Mouse (Mus musculus) MEL (cell line): Measurements from ENCODE around the gene Mcu. TPM values are rescaled to one million over a fixed set of nuclear protein-coding genes. Genes with fewer than 3 reads are reported as not detected.

Experiments
- DNase-seq: peaks from one replicate; pipeline ENCODE4 v3.0.0; 2011; ENCODE audit warnings: low read depth, low spot score
- H3K27ac ChIP-seq: 2 replicates; pipeline ENCODE4 v1.5.1; 2012; ENCODE audit warnings: low read depth, mild to moderate bottlenecking, control low read depth, low read length, moderate library complexity; ENCODE audit not compliant: control insufficient read depth
- H3K27me3 ChIP-seq, 2 experiments: fragments of 150-350 bp in 1 of 2; sonication (generic) in 1 of 2; 2 replicates each; pipeline ENCODE4 v1.6.1; 2012; ENCODE audit warnings: low read length in 2 of 2, mild to moderate bottlenecking in 2 of 2, improper control_type of control experiment in 1 of 2, moderate library complexity in 1 of 2; ENCODE audit not compliant: insufficient read depth in 2 of 2, control insufficient read depth in 1 of 2
- H3K36me3 ChIP-seq, 2 experiments: 2 replicates each; pipeline ENCODE4 v1.6.1; 2012 to 2014; ENCODE audit warnings: low read length in 2 of 2, improper control_type of control experiment in 1 of 2, inconsistent platforms in 1 of 2, mild to moderate bottlenecking in 1 of 2; ENCODE audit not compliant: insufficient read depth in 2 of 2, control insufficient read depth in 1 of 2
- H3K4me1 ChIP-seq, 2 experiments: fragments of 150-350 bp in 1 of 2; sonication (generic) in 1 of 2; 2 replicates each; pipeline ENCODE4 v1.6.1; 2012; ENCODE audit warnings: low read length in 2 of 2, improper control_type of control experiment in 1 of 2, mild to moderate bottlenecking in 1 of 2; ENCODE audit not compliant: insufficient read depth in 2 of 2, control insufficient read depth in 1 of 2
- H3K4me3 ChIP-seq, 2 experiments: fragments of 150-350 bp in 1 of 2; sonication (generic) in 1 of 2; 2 replicates each; pipeline ENCODE4 v1.5.1; 2012; ENCODE audit warnings: low read depth in 2 of 2, low read length in 2 of 2, mild to moderate bottlenecking in 2 of 2, moderate library complexity in 2 of 2, control low read depth in 1 of 2, improper control_type of control experiment in 1 of 2; ENCODE audit not compliant: control insufficient read depth in 1 of 2, insufficient read depth in 1 of 2
- H3K79me2 ChIP-seq: 2 replicates; pipeline ENCODE4 v1.6.1; 2012; ENCODE audit warnings: mild to moderate bottlenecking, low read length, moderate library complexity; ENCODE audit not compliant: control insufficient read depth, poor library complexity, insufficient read depth
- H3K9ac ChIP-seq: 2 replicates; pipeline ENCODE4 v1.6.1; 2012; ENCODE audit warnings: low read depth, mild to moderate bottlenecking, control low read depth, low read length, moderate library complexity; ENCODE audit not compliant: control insufficient read depth, poor library complexity, severe bottlenecking
- H3K9me3 ChIP-seq: fragments of 150-350 bp; sonication (generic); replicated peaks from 2 replicates; pipeline ENCODE4 v1.6.1; 2012; ENCODE audit warnings: mild to moderate bottlenecking, low read length, improper control_type of control experiment, moderate library complexity; ENCODE audit not compliant: insufficient read depth
- BHLHE40 ChIP-seq: IDR thresholded peaks from 2 replicates; pipeline ENCODE4 v1.6.1; 2012; ENCODE audit warnings: low read depth, mild to moderate bottlenecking, inconsistent platforms, low read length, improper control_type of control experiment, borderline replicate concordance
- CTCF ChIP-seq, 3 experiments: IDR thresholded peaks in 2 of 3; conservative IDR thresholded peaks in 1 of 3; 2 replicates each; pipeline ENCODE4 v1.5.1; 2011 to 2012; ENCODE audit warnings: low read length in 3 of 3, low read depth in 2 of 3, mild to moderate bottlenecking in 2 of 3, improper control_type of control experiment in 1 of 3, inconsistent platforms in 1 of 3, mixed read lengths in 1 of 3, moderate library complexity in 1 of 3; ENCODE audit not compliant: control insufficient read depth in 1 of 3, insufficient read depth in 1 of 3, poor library complexity in 1 of 3, severe bottlenecking in 1 of 3
- ETS1 ChIP-seq: IDR thresholded peaks from 2 replicates; pipeline ENCODE4 v1.6.1; 2012; ENCODE audit warnings: low read depth, mild to moderate bottlenecking, inconsistent platforms, low read length, improper control_type of control experiment, moderate library complexity
- GABPA ChIP-seq: IDR thresholded peaks from 2 replicates; pipeline ENCODE4 v1.6.1; 2012; ENCODE audit warnings: low read depth, mild to moderate bottlenecking, inconsistent platforms, low read length, improper control_type of control experiment, moderate library complexity
- GATA1 ChIP-seq: IDR thresholded peaks from 2 replicates; pipeline ENCODE4 v1.6.1; 2011; ENCODE audit warnings: low read depth, low read length, improper control_type of control experiment
- KAT2A ChIP-seq: conservative IDR thresholded peaks from 2 replicates; pipeline ENCODE4 v1.6.1; 2012; ENCODE audit warnings: low read depth, low read length, improper control_type of control experiment, inconsistent platforms
- MAZ ChIP-seq: IDR thresholded peaks from 2 replicates; pipeline ENCODE4 v1.6.1; 2012; ENCODE audit warnings: low read depth, mild to moderate bottlenecking, inconsistent platforms, low read length, improper control_type of control experiment
- MXI1 ChIP-seq: IDR thresholded peaks from 2 replicates; pipeline ENCODE4 v1.6.1; 2011; ENCODE audit warnings: mild to moderate bottlenecking, low read depth, low read length, improper control_type of control experiment
- NRF1 ChIP-seq: IDR thresholded peaks from 2 replicates; pipeline ENCODE4 v1.6.1; 2014; ENCODE audit warnings: low read depth, mild to moderate bottlenecking, inconsistent platforms, low read length, improper control_type of control experiment, moderate library complexity; ENCODE audit not compliant: poor library complexity, insufficient read depth, severe bottlenecking
- POLR2A ChIP-seq, 2 experiments: IDR thresholded peaks; 2 replicates each; pipeline ENCODE4 v1.6.1; 2011 to 2012; ENCODE audit warnings: low read length in 2 of 2, mild to moderate bottlenecking in 2 of 2, control low read depth in 1 of 2, improper control_type of control experiment in 1 of 2, low read depth in 1 of 2, moderate library complexity in 1 of 2; ENCODE audit not compliant: control insufficient read depth in 1 of 2, insufficient read depth in 1 of 2, poor library complexity in 1 of 2
- POLR2AphosphoS5 ChIP-seq: IDR thresholded peaks from 2 replicates; pipeline ENCODE4 v1.6.1; 2012; ENCODE audit warnings: low read depth, borderline replicate concordance, mild to moderate bottlenecking, inconsistent platforms, low read length, moderate library complexity, mixed read lengths
- SIN3A ChIP-seq: IDR thresholded peaks from 2 replicates; pipeline ENCODE4 v1.6.1; 2012; ENCODE audit warnings: low read length, improper control_type of control experiment, inconsistent platforms
- SMC3 ChIP-seq: IDR thresholded peaks from 2 replicates; pipeline ENCODE4 v1.6.1; 2011; ENCODE audit warnings: low read depth, low read length, improper control_type of control experiment
- TCF12 ChIP-seq: IDR thresholded peaks from 2 replicates; pipeline ENCODE4 v1.6.1; 2014; ENCODE audit warnings: low read depth, mild to moderate bottlenecking, inconsistent platforms, low read length, improper control_type of control experiment, moderate library complexity
- USF1 ChIP-seq: IDR thresholded peaks from 2 replicates; pipeline ENCODE4 v1.6.1; 2014; ENCODE audit warnings: low read depth, mild to moderate bottlenecking, inconsistent platforms, low read length, improper control_type of control experiment, moderate library complexity
- USF2 ChIP-seq, 2 experiments: IDR thresholded peaks; 2 replicates each; pipeline ENCODE4 v1.6.1; 2011 to 2012; ENCODE audit warnings: improper control_type of control experiment in 2 of 2, low read length in 2 of 2, borderline replicate concordance in 1 of 2, inconsistent platforms in 1 of 2, low read depth in 1 of 2, mild to moderate bottlenecking in 1 of 2; ENCODE audit not compliant: insufficient read depth in 1 of 2
- polyA plus RNA-seq, 2 experiments: library from polyadenylated mRNA; stranded (reverse) in 1 of 2; unstranded in 1 of 2; fragments of >175 nt in 1 of 2; fragments of >200 nt in 1 of 2; gene quantifications; 2 replicates each; pipeline versions ENCODE4 v1.2.1 to v1.2.4; 2012; ENCODE audit warnings: low replicate concordance in 2 of 2, low read depth in 1 of 2; ENCODE audit not compliant: insufficient read length in 2 of 2, insufficient read depth in 1 of 2, missing spikeins in 1 of 2
- total RNA-seq: library from RNA; depleted of rRNA; stranded (reverse); fragments of 300-350 nt; gene quantifications from 2 replicates; pipeline ENCODE4 v1.2.3, GENCODE M21; 2012

The Mcu gene
- total and polyA plus RNA-seq, 3 experiments = 7.7 to 9.4 TPM; not detected in 1

DNA sequence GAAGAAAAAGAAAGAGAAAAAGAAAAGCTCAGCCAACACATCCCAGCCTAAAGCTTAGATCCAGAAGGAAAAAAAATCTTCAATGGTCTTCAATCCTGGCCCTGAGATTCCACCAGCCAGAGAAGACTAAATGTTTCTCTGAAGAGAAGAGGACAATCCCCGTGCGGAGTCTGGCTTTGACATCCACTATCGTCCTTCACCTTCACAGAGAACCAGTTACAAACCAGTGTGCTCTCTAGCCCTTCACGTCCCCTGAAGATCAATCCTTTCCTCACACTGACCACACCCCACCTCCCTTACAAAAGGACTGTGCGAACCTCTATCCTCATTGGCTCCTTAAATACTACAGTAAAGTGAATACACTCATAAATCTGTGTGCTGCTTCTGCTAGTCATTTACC is 56.4 kb downstream of the Mcu start:
- H3K4me1 ChIP-seq = no peaks in the 10 kb centered on the region; a peak in 2 of 4 replicates

DNA sequence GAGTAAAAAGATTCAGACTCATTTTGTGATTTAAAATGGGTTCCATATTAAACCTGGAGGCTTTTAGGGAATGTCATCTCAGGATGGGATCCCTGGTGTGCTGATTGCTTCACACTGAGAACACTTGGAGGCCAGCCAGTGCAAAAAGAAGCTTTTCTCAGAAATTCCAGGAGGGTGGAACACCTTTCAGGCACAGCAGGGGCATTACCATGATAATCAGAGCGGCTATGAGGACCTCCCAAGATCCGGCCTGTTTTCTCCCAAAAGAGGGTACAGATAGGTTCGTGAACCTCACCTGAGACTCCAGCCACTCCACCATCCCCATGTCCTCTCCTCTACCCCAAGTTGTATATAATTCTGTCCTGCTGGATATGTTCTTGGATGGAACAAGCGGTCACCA is 57.9 kb downstream of the Mcu start:
- H3K4me1 ChIP-seq = no peaks in the 10 kb centered on the region; a peak in 1 of 4 replicates
- H3K9me3 ChIP-seq = no peaks in the 10 kb centered on the region
- H3K9ac ChIP-seq = no peak overlapping the region
- TF ChIP-seq CTCF (IDR thresholded peaks at IDR 0.05 in 2 of 3, conservative IDR thresholded peaks at IDR 0.05 in 1 of 3; ENCODE audit: control insufficient read depth in 1 of 3, insufficient read depth in 1 of 3, low read depth in 2 of 3, low read length in 3 of 3, poor library complexity in 1 of 3, severe bottlenecking in 1 of 3) (no peak), SIN3A (no peak), MAZ (no peak), NRF1 (no peak), ETS1 (no peak)
- no peaks in the 10 kb centered on the region for H3K79me2 ChIP-seq
- no peaks in the 10 kb centered on the region for H3K27me3 ChIP-seq
- no peak overlapping the region for H3K27ac ChIP-seq
- no peak overlapping the region for H3K4me3 ChIP-seq
- DNase-seq = no peak
- no peaks in the 10 kb centered on the region for H3K36me3 ChIP-seq

More for the DNA sequence above, 56.4 kb downstream of the Mcu start:
- no peak overlapping the region for H3K4me3 ChIP-seq
- H3K27ac ChIP-seq = no peak overlapping the region
- H3K79me2 ChIP-seq = no peaks in the 10 kb centered on the region
- H3K9me3 ChIP-seq = no peaks in the 10 kb centered on the region
- DNase-seq = no peak
- no peaks in the 10 kb centered on the region for H3K36me3 ChIP-seq
- H3K9ac ChIP-seq = no peak overlapping the region
- H3K27me3 ChIP-seq = no peaks in the 10 kb centered on the region
- TF ChIP-seq GABPA = no peak
- TF ChIP-seq ETS1 = no peak
- TF ChIP-seq GATA1 = no peak
- no peak for TF ChIP-seq POLR2A (IDR thresholded peaks at IDR 0.05; ENCODE audit: control insufficient read depth in 1 of 2, insufficient read depth in 1 of 2, low read depth in 1 of 2, low read length in 2 of 2, poor library complexity in 1 of 2)

DNA sequence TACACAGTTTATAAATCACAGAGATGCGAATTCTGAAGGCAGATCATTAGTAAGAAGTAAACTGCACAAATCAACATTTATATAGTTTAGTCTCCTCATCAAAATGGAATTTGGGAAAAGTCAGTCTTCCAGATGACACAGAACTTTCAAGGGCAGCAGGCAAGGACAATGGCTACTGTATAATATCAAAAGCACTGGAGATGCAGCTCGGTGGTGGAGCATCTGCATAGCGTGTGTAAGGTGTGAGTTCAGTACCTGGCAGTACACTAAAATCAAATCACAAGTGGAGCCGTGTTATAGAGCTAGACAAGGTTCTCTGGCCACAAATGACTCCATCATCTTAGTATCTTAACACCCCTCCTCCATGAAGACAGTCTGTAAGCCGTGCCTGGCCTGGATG is 58.3 kb downstream of the Mcu start:
- no peaks in the 10 kb centered on the region; a peak in 1 of 4 replicates for H3K4me1 ChIP-seq
- no peak overlapping the region for H3K27ac ChIP-seq
- no peak overlapping the region for H3K4me3 ChIP-seq
- no peaks in the 10 kb centered on the region for H3K36me3 ChIP-seq
- DNase-seq = no peak
- H3K27me3 ChIP-seq = no peaks in the 10 kb centered on the region
- no peak overlapping the region for H3K9ac ChIP-seq
- no peaks in the 10 kb centered on the region for H3K79me2 ChIP-seq
- TF ChIP-seq KAT2A (no peak), POLR2AphosphoS5 (no peak), BHLHE40 (no peak), TCF12 (no peak), MXI1 (no peak), USF2 (IDR thresholded peaks at IDR 0.05; ENCODE audit: borderline replicate concordance in 1 of 2, insufficient read depth in 1 of 2, low read depth in 1 of 2, low read length in 2 of 2) (no peak), SIN3A (no peak), SMC3 (no peak), USF1 (no peak)
- H3K9me3 ChIP-seq = no peaks in the 10 kb centered on the region
